Comparison of ENCODE assay signal across 9 mouse cellular contexts in the genomic region with DNA sequence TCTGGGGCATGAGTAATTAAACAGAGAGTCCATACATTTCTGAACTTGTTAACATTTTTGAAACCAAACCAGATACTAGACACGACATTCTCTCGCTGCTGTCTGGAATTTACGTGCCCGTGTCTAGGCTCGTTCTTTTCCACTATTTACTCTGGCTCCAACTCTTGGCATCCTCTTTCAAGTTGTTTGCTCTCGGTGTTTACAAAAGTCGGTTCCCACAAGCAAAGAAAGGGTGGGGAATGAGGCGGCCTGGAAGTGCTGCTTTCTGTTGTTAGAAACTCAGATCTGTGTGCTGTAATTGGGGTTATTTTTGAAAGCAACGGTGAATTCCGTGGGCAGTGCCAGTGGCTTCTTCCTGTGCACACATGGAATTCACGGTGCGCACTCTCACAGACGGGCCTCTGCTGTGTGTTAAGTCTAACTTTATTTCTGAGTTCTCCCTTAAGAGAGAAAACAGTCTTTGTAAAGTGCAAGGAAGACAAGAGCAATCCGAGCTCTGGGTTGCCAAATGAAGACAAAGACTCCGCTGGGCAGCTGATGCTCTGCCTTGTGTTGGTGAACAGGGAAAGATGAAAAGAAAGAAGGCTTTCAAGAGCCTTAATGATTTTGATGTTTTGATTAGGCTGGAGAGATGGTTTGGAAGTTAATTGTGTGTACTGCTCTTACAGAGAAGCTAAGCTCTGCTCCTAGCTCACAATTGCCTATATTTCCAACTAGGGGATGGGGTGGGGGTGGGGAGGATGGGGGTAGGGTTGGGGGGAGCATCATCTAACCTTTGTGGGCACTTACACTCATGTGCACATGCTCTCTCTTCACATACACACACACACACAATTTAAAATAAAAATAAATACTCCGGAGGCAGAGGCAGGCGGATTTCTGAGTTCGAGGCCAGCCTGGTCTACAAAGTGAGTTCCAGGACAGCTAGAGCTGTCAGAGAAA.
DNase-seq lines count a peak whose midpoint lies in the region; ATAC-seq and TF ChIP-seq lines count a peak whose summit lies in the region.
"Had no signal": no experiment of that assay in that cellular context is flagged by ENCODE, and none has a peak within 500 bp of the region (broad histone marks: within the 10 kb centered on the region; RNA-seq: fewer than 3 reads in every experiment).

No protein-coding gene starts in this region.

- ATAC-seq in embryonic facial prominence, embryonic 15.5 days (ENCODE audit: insufficient number of reproducible peaks, low FRiP score, low TSS enrichment, low read depth) = peak; percentile 69
- no peak for ATAC-seq in hindbrain, embryonic 16.5 days
- no peak for ATAC-seq in activated CD4-positive, CD25-positive, alpha-beta regulatory T cell, adult 4 months

- 0 out of 2 replicates have a peak, but pooled peaks cover 3% of the 10 kb centered on the region for H3K4me1 ChIP-seq in embryonic facial prominence, embryonic 15.5 days
- H3K4me1 ChIP-seq in hindbrain, embryonic 16.5 days (ENCODE audit: control insufficient read depth, insufficient read depth, low read depth, low read length) = no peaks in the 10 kb centered on the region

- H3K9ac ChIP-seq in embryonic facial prominence, embryonic 15.5 days = no peak overlapping the region
- H3K9ac ChIP-seq in hindbrain, embryonic 16.5 days (ENCODE audit: low read depth, low read length) = no peak overlapping the region

- no peak for DNase-seq in layer of hippocampus, adult 2 months (ENCODE audit: low spot score in 2 of 2)
- DNase-seq in layer of hippocampus, postnatal 25 days (ENCODE audit: extremely low spot score in 1 of 2, low spot score in 1 of 2) = no peak
- peak; percentile 16 for DNase-seq in mesoderm, embryonic 11.5 days (ENCODE audit: low read depth, low spot score)
- DNase-seq in right cerebral cortex, postnatal 10 days (ENCODE audit: low spot score in 2 of 2) = no peak
- no peak for DNase-seq in cerebellum, postnatal 36 days
- DNase-seq: cerebellum, adult 8-10 months had no signal

- 0 out of 2 replicates have a peak overlapping the region, but pooled peaks have one; percentile 43 for H3K27ac ChIP-seq in layer of hippocampus, adult 2 months
- peak overlapping the region; percentile 40; the same call in 1 of the 2 replicates for H3K27ac ChIP-seq in embryonic facial prominence, embryonic 15.5 days (replicated peaks)
- no peak overlapping the region for H3K27ac ChIP-seq in hindbrain, embryonic 16.5 days (ENCODE audit: low read depth, low read length)

- no peak overlapping the region for H3K4me2 ChIP-seq in embryonic facial prominence, embryonic 15.5 days (replicated peaks)
- H3K4me2 ChIP-seq in hindbrain, embryonic 16.5 days (ENCODE audit: low read length) = peak overlapping the region; percentile 6

- H3K36me3 ChIP-seq in embryonic facial prominence, embryonic 15.5 days = no peaks in the 10 kb centered on the region
- no peaks in the 10 kb centered on the region for H3K36me3 ChIP-seq in hindbrain, embryonic 16.5 days (ENCODE audit: control insufficient read depth, insufficient read depth, low read length)

- H3K4me3 ChIP-seq in layer of hippocampus, adult 2 months = peak overlapping the region; percentile 15; the same call in 1 of the 2 replicates
- H3K4me3 ChIP-seq in embryonic facial prominence, embryonic 15.5 days (replicated peaks) = no peak overlapping the region
- H3K4me3 ChIP-seq in hindbrain, embryonic 16.5 days (ENCODE audit: low read length) = no peak overlapping the region

- no peaks in the 10 kb centered on the region for H3K27me3 ChIP-seq in embryonic facial prominence, embryonic 15.5 days
- no peaks in the 10 kb centered on the region for H3K27me3 ChIP-seq in hindbrain, embryonic 16.5 days (replicated peaks; ENCODE audit: control insufficient read depth, insufficient read depth, low read length)

- H3K9me3 ChIP-seq in embryonic facial prominence, embryonic 15.5 days (replicated peaks) = no peaks in the 10 kb centered on the region
- no peaks in the 10 kb centered on the region for H3K9me3 ChIP-seq in hindbrain, embryonic 16.5 days (ENCODE audit: control insufficient read depth, low read length)

- TF ChIP-seq CTCF in layer of hippocampus, adult 2 months (conservative IDR thresholded peaks at IDR 0.05) = no peak

- 48% methylated on average over 18 of the region's 18 CpGs for WGBS in embryonic facial prominence, embryonic 15.5 days
- 53% methylated on average over 18 of the region's 18 CpGs for WGBS in hindbrain, embryonic 16.5 days
